Mouse (Mus musculus): ENCODE measurements at regions not wholly inside any gene's neighbourhood (a gene's known extent, or its start where the extent isn't known, plus 50 kb on each side); places are given as distances from the start of the nearest gene placed in this dataset.
"Not testable (repeated sequence)": the region's sequence is repeated elsewhere in the genome, so short reads cannot be mapped to it uniquely, and the experiment has no call there.

GRCm38 (mm10) chr14:17057355-17057754, 238.4 kb upstream of the Rarb start:
- DNase-seq (ENCODE audit: low spot score in 2 of 2) = no peak

GRCm38 (mm10) chr14:17055741-17056140, 236.8 kb upstream of the Rarb start:
- DNase-seq (ENCODE audit: low spot score in 2 of 2) = no peak

- DNase-seq (ENCODE audit: low spot score in 2 of 2) = no peak
These were observed 235.4 kb upstream of the Rarb start for GRCm38 (mm10) chr14:17054381-17054780.

- DNase-seq (ENCODE audit: low spot score in 2 of 2) = no peak
These were observed 227.9 kb upstream of the Rarb start for GRCm38 (mm10) chr14:17046808-17047207.

- no peak for DNase-seq (ENCODE audit: low spot score in 2 of 2)
These were observed 226.6 kb upstream of the Rarb start for GRCm38 (mm10) chr14:17045426-17046132.

GRCm38 (mm10) chr14:17020603-17021356, 201.8 kb upstream of the Rarb start:
- DNase-seq (ENCODE audit: low spot score in 2 of 2) = no peak

GRCm38 (mm10) chr14:17012931-17013330, 194.0 kb upstream of the Rarb start:
- DNase-seq (ENCODE audit: low spot score in 2 of 2) = no peak

- DNase-seq (ENCODE audit: low spot score in 2 of 2) = no peak
These were observed 193.2 kb upstream of the Rarb start for GRCm38 (mm10) chr14:17012200-17012599.

- peak; percentile 22 to 37 for DNase-seq (ENCODE audit: low spot score in 2 of 2)
These were observed 186.4 kb upstream of the Rarb start for GRCm38 (mm10) chr14:17005194-17006018.

GRCm38 (mm10) chr14:17004714-17005113, 185.8 kb upstream of the Rarb start:
- no peak for DNase-seq (ENCODE audit: low spot score in 2 of 2)

- no peak for DNase-seq (ENCODE audit: low spot score in 2 of 2)
These were observed 177.8 kb upstream of the Rarb start for GRCm38 (mm10) chr14:16996716-16997115.

- not testable (repeated sequence) for DNase-seq (ENCODE audit: low spot score in 2 of 2)
These were observed 152.0 kb upstream of the Rarb start for GRCm38 (mm10) chr14:16970911-16971310.

GRCm38 (mm10) chr14:16964717-16965391, 145.9 kb upstream of the Rarb start:
- DNase-seq (ENCODE audit: low spot score in 2 of 2) = no peak

GRCm38 (mm10) chr14:16962216-16962826, 143.4 kb upstream of the Rarb start:
- DNase-seq (ENCODE audit: low spot score in 2 of 2) = no peak

GRCm38 (mm10) chr14:16957802-16958201, 138.8 kb upstream of the Rarb start:
- DNase-seq (ENCODE audit: low spot score in 2 of 2) = no peak

GRCm38 (mm10) chr14:16954511-16955443, 135.8 kb upstream of the Rarb start:
- DNase-seq (ENCODE audit: low spot score in 2 of 2) = no peak

GRCm38 (mm10) chr14:16948736-16949135, 129.8 kb upstream of the Rarb start:
- DNase-seq (ENCODE audit: low spot score in 2 of 2) = no peak

GRCm38 (mm10) chr14:16944441-16944840, 125.5 kb upstream of the Rarb start:
- DNase-seq (ENCODE audit: low spot score in 2 of 2) = no peak

- no peak for DNase-seq (ENCODE audit: low spot score in 2 of 2)
These were observed 124.6 kb upstream of the Rarb start for GRCm38 (mm10) chr14:16943531-16943930.

- no peak for DNase-seq (ENCODE audit: low spot score in 2 of 2)
These were observed 108.2 kb upstream of the Rarb start for GRCm38 (mm10) chr14:16927136-16927535.

Data from right cerebral cortex, postnatal 10 days (tissue).